Mouse (Mus musculus): ENCODE results near the gene Mrps18a. TPM values are rescaled to one million over a fixed set of nuclear protein-coding genes. Genes with fewer than 3 reads are reported as not detected.

The Mrps18a gene
- polyA plus RNA-seq, 1 experiment from 2014 or later = 151 TPM

DNA sequence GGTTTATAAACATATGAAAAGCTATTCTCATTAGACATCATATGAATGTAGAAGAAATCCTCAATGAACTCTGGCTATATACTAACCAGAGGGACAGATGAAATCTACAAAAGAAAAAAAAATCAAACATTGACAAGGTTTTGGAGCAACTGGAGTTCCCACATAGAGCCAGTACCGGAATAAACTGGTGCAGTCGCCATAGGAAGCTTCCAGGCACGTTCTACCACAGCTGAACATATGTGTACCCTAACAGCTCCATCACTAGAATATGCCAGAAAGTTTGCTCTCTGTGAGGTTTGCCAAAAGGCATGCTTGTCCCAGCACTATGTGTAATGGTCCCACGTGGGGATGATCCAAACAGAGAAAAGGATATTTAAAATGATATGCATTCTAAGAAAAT, 2.5 kb upstream of the Mrps18a start:
- Histone ChIP-seq H3K4me1 (replicated peaks) (peaks cover 20% of the 10 kb centered on the region), H3K9me3 (no peaks in the 10 kb centered on the region), H3K27me3 (ENCODE audit: insufficient read depth, poor library complexity, severe bottlenecking) (peaks cover 10% of the 10 kb centered on the region; the same call in 1 of the 2 replicates), H3K4me3 (no peak overlapping the region), H3K27ac (no peak overlapping the region), H3K36me3 (no peaks in the 10 kb centered on the region)
- no peak for DNase-seq (ENCODE audit: low spot score)
- 86% methylated on average over 4 of the region's 4 CpGs for WGBS

DNA sequence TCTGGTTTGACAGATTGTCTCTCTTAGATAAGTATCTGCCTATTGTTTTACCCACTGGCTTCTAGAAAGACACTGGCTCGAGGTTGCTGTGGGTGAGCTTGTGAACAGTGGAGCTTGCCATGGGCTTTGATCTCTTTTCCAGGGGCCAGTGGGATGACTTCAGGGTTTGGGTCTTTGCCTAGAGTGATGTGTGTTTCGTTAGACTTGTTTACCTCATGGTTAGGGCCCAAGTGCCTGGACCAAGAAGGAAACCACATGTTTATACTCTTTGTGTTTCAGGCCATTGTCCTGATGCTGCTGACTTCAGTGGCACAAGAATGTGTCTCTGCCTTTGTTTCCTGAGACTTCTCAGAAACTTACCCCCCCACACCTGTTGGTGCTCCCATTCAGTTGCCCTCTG, 4.7 kb downstream of the Mrps18a start:
- Histone ChIP-seq H3K27me3 (ENCODE audit: insufficient read depth, poor library complexity, severe bottlenecking) (no peaks in the 10 kb centered on the region), H3K36me3 (peaks cover 48% of the 10 kb centered on the region), H3K4me3 (no peak overlapping the region), H3K4me1 (replicated peaks) (peaks cover 19% of the 10 kb centered on the region), H3K27ac (no peak overlapping the region), H3K9me3 (no peaks in the 10 kb centered on the region)
- WGBS = 68% methylated on average over 2 of the region's 2 CpGs
- no peak for DNase-seq (ENCODE audit: low spot score)

DNA sequence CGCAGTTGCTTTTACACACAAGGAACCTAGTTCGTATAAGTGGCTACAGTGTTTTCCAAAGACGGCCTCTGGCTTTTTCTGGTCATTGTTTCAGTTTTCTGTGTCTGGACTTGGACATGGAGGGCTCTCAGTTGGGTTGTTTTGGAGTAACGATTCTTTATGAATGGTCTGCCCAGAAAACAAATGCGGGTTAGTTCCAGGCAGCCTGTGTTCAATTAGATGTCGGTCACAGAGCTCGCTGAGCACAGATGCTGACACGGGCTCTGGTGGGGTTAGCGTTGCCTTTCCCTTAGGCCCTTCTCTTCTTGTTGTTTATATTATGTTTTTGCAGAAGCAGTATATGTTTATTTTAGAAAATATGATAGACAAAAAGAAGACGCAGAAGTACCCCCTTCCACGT, 5.4 kb downstream of the Mrps18a start:
- DNase-seq (ENCODE audit: low spot score) = no peak
- peaks cover 48% of the 10 kb centered on the region for H3K36me3 ChIP-seq

GRCm38 (mm10) chr17:46116881-46117280, 6.1 kb downstream of the Mrps18a start:
- WGBS = 86% methylated on average over 3 of the region's 3 CpGs
- Histone ChIP-seq H3K27me3 (ENCODE audit: insufficient read depth, poor library complexity, severe bottlenecking) (no peaks in the 10 kb centered on the region), H3K36me3 (peaks cover 52% of the 10 kb centered on the region), H3K27ac (no peak overlapping the region), H3K9me3 (no peaks in the 10 kb centered on the region), H3K4me1 (replicated peaks) (peaks cover 12% of the 10 kb centered on the region), H3K4me3 (no peak overlapping the region)
- no peak for DNase-seq (ENCODE audit: low spot score)

More for the DNA sequence above, 5.4 kb downstream of the Mrps18a start:
- Histone ChIP-seq H3K4me1 (replicated peaks) (peaks cover 19% of the 10 kb centered on the region), H3K4me3 (no peak overlapping the region), H3K27ac (no peak overlapping the region), H3K9me3 (no peaks in the 10 kb centered on the region), H3K27me3 (ENCODE audit: insufficient read depth, poor library complexity, severe bottlenecking) (no peaks in the 10 kb centered on the region)
- 85% methylated on average over 11 of the region's 11 CpGs for WGBS

DNA sequence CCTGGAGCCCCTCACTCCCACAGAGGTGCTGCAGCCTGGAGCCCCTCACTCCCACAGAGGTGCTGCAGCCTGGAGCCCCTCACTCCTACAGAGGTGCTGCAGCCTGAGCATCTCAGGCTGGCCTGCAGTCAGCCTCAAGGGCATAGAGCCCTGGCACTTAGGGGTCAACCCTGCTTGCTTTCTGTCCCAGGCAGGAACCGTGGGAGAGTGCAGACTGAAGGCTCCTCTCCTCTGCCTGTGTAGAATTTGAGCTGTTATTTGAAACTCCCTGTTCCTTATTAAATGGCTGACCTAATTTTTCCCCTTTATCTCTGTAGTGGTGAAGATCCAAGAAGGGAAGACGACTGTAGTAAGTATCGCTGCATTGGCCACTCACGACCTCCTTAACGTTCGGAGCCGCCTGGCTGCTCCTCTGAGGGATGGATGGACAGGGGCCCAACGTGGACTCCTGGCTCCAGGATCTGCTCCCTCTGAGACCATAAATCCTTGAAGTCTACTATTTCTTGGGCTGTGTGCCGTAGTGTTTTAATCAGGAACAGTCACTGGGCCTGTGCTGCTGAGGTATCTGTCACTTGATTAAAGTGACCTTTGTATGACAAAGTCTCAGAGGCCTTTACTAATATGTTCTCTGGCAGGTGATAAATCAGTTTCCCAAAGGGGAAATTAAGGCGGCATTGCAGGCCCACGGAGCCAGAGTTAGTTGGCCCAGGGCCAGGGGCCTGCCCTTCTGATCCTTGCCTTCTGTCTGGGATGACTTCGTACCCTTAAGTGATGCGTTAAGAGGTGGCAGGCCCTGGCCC, 7.0 kb downstream of the Mrps18a start:
- Histone ChIP-seq H3K27me3 (ENCODE audit: insufficient read depth, poor library complexity, severe bottlenecking) (no peaks in the 10 kb centered on the region), H3K4me3 (no peak overlapping the region), H3K36me3 (peaks cover 62% of the 10 kb centered on the region), H3K27ac (no peak overlapping the region), H3K4me1 (replicated peaks) (peaks cover 6% of the 10 kb centered on the region; the same call in 1 of the 2 replicates), H3K9me3 (no peaks in the 10 kb centered on the region)
- no peak for DNase-seq (ENCODE audit: low spot score)
- WGBS = 89% methylated on average over 13 of the region's 13 CpGs

DNA sequence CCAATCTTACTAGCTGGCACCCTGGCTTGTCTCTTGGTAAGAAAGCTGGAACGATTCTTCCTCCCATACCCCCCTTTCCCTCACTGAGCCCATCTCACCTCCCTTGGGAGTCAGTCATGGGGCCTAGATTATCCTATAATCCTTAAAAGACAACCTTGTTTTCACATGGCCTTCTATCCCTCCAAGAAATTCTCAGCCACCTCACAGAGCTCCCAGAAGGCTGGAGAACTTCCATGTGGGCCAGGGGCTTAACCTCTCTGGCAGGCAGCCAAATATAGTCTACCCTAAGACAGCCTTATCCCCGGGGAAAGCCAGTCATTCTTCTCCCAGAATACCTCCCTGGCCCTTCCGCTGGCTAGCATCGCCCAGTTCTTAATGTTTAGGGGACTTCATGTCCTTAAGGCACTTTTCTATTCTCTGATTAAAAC, 7.7 kb downstream of the Mrps18a start:
- no peak overlapping the region for H3K4me3 ChIP-seq
- no peaks in the 10 kb centered on the region for H3K27me3 ChIP-seq (ENCODE audit: insufficient read depth, poor library complexity, severe bottlenecking)
- no peaks in the 10 kb centered on the region for H3K9me3 ChIP-seq
- no peak overlapping the region for H3K27ac ChIP-seq
- WGBS = 94% methylated on average over 4 of the region's 4 CpGs
- H3K4me1 ChIP-seq (replicated peaks) = peaks cover 6% of the 10 kb centered on the region; the same call in 1 of the 2 replicates
- no peak for DNase-seq (ENCODE audit: low spot score)
- H3K36me3 ChIP-seq = peaks cover 68% of the 10 kb centered on the region

DNA sequence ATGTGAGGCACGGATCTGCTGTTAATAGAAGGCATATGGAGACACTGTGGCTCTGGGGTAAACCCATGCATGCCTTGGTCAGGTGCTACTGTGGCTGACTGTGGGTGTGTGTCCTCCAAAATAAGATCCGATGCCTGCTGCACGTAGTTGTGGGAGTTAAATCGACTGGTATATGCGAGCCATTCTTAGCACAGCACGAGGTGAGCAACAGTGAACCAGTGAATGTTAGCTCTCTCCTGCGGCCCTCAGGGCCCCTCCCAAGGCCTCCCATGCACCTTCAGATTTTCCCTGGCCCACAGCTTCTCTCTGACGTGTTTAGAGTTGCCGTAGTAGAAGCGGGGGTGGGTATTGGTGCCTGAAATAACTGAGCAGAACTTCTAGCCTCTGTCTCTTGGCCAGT, 8.9 kb downstream of the Mrps18a start:
- Histone ChIP-seq H3K36me3 (peaks cover 77% of the 10 kb centered on the region), H3K4me3 (no peak overlapping the region), H3K27ac (no peak overlapping the region), H3K9me3 (no peaks in the 10 kb centered on the region), H3K4me1 (replicated peaks) (peaks cover 4% of the 10 kb centered on the region; the same call in 1 of the 2 replicates), H3K27me3 (ENCODE audit: insufficient read depth, poor library complexity, severe bottlenecking) (no peaks in the 10 kb centered on the region)
- WGBS = 92% methylated on average over 10 of the region's 10 CpGs
- no peak for DNase-seq (ENCODE audit: low spot score)

DNA sequence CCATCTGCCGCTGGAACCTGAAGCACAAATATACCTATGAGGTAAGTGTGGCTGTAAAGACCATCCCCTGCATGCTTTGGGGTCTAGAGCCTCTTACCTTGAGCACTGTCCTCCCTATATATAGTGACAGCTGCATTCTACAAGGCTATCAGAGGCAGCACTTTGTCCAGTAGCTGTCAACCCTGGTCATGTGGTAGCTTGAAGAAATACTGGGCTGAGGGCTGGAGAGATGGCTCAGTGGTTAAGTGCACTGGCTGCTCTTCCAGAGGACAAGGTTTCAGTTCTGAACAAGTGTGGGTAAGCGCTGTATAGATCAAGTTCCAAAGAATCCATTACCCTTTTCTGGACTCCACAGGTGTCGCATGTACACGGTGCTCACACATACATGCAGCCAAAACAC, 12.0 kb downstream of the Mrps18a start:
- no peaks in the 10 kb centered on the region for H3K4me1 ChIP-seq (replicated peaks)
- no peaks in the 10 kb centered on the region for H3K9me3 ChIP-seq
- H3K36me3 ChIP-seq = peaks cover 91% of the 10 kb centered on the region
- H3K27me3 ChIP-seq (ENCODE audit: insufficient read depth, poor library complexity, severe bottlenecking) = no peaks in the 10 kb centered on the region
- H3K27ac ChIP-seq = no peak overlapping the region
- no peak for DNase-seq (ENCODE audit: low spot score)
- H3K4me3 ChIP-seq = no peak overlapping the region
- 96% methylated on average over 4 of the region's 4 CpGs for WGBS

- no peak overlapping the region for H3K27ac ChIP-seq
- H3K4me3 ChIP-seq = no peak overlapping the region
- H3K27me3 ChIP-seq (ENCODE audit: insufficient read depth, poor library complexity, severe bottlenecking) = no peaks in the 10 kb centered on the region
- H3K9me3 ChIP-seq = no peaks in the 10 kb centered on the region
- H3K36me3 ChIP-seq = peaks cover 91% of the 10 kb centered on the region
- H3K4me1 ChIP-seq (replicated peaks) = no peaks in the 10 kb centered on the region
- WGBS = 97% methylated on average over 4 of the region's 4 CpGs
- no peak for DNase-seq (ENCODE audit: low spot score)
These were observed 12.5 kb downstream of the Mrps18a start for GRCm38 (mm10) chr17:46123285-46123684.

GRCm38 (mm10) chr17:46123953-46124700, 13.3 kb downstream of the Mrps18a start:
- DNase-seq (ENCODE audit: low spot score) = no peak
- Histone ChIP-seq H3K4me3 (no peak overlapping the region), H3K36me3 (peaks cover 91% of the 10 kb centered on the region), H3K27me3 (ENCODE audit: insufficient read depth, poor library complexity, severe bottlenecking) (no peaks in the 10 kb centered on the region), H3K4me1 (replicated peaks) (no peaks in the 10 kb centered on the region), H3K27ac (no peak overlapping the region), H3K9me3 (no peaks in the 10 kb centered on the region)
- 92% methylated on average over 12 of the region's 12 CpGs for WGBS

DNA sequence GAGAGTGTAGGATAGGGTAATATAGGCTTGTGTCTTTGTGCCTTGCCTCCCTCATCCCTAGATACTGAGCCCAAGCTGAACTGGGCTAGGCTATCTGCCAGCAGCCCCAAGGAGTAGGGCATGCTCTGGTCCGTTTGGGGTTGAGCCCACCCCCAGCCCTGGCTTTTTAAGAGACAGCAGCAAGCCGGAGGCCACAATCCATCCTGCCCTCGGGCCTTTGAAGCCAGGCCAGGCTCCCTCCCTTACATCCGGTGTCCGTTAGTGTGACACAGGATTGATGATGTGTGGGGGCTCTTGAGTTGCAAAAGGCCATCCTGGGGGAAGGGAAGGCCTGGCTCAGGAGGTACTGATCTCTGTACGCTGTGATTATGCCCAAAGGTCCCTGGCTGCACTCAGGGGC, 15.8 kb downstream of the Mrps18a start:
- H3K9me3 ChIP-seq = no peaks in the 10 kb centered on the region
- no peaks in the 10 kb centered on the region for H3K4me1 ChIP-seq (replicated peaks)
- H3K27me3 ChIP-seq (ENCODE audit: insufficient read depth, poor library complexity, severe bottlenecking) = no peaks in the 10 kb centered on the region
- H3K36me3 ChIP-seq = peaks cover 86% of the 10 kb centered on the region
- no peak overlapping the region for H3K27ac ChIP-seq
- no peak for DNase-seq (ENCODE audit: low spot score)
- no peak overlapping the region for H3K4me3 ChIP-seq
- WGBS = 88% methylated on average over 6 of the region's 6 CpGs

DNA sequence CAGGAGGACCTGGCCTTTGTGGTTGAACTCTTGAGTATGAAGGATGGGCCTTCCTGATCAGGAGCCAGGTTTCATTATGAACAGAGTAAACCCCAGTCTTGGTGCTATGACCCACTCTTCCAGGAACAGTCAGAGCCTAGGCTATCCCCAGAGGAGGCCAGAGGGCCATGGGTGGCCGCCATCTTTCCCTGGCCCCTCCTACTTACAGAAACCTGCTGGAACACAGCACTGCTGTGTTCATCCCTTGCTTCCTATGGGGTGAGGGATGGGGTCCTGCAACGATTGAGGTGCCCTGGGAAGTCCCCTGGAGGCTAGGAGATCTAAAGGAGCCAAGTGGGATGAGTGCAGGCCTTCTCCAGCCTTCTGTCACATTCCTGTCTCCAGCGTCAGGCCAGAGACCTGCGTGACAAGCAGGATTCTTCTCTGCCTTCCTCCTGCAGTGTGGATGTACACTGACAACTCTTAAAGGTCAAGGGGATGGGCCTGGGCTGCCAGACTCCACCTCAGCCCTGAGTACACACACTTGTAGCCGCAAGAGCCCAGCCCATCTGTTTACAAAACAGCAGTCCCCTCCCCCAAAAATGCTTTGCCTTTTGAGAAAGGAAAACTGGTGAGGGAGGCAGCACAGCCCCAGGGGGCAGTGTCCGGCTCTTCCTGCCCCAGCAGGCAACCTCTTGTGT, 17.2 kb downstream of the Mrps18a start:
- H3K27ac ChIP-seq = no peak overlapping the region
- no peak for DNase-seq (ENCODE audit: low spot score)
- 0 out of 2 replicates have a peak, but pooled peaks cover 2% of the 10 kb centered on the region for H3K27me3 ChIP-seq (ENCODE audit: insufficient read depth, poor library complexity, severe bottlenecking)
- 81% methylated on average over 6 of the region's 6 CpGs for WGBS
- peaks cover 7% of the 10 kb centered on the region for H3K4me1 ChIP-seq (replicated peaks)
- no peaks in the 10 kb centered on the region for H3K9me3 ChIP-seq
- no peak overlapping the region for H3K4me3 ChIP-seq
- H3K36me3 ChIP-seq = peaks cover 72% of the 10 kb centered on the region

Data from hindbrain, embryonic 10.5 days (tissue).